Mouse (Mus musculus) thymus, adult 2 months (tissue): ENCODE measurements around the gene Ints1.
A peak's percentile ranks its signal among the peaks of the same experiment; 100 is the strongest.

Source experiments
- CTCF ChIP-seq: fragments of 200-500 bp; IDR thresholded peaks from 2 replicates; pipeline ENCODE4 v1.5.1; 2012; ENCODE audit warnings: mild to moderate bottlenecking, control low read depth, low read length, moderate library complexity, borderline replicate concordance; ENCODE audit not compliant: control insufficient read depth, poor library complexity, insufficient read depth; ENCODE audit errors: extremely low read depth
- POLR2A ChIP-seq: fragments of 200-500 bp; IDR thresholded peaks from 2 replicates; pipeline ENCODE4 v1.6.1; 2012; ENCODE audit warnings: mild to moderate bottlenecking, low read length, control low read depth, moderate library complexity; ENCODE audit not compliant: control insufficient read depth, poor library complexity, insufficient read depth; ENCODE audit errors: extremely low read depth

DNA sequence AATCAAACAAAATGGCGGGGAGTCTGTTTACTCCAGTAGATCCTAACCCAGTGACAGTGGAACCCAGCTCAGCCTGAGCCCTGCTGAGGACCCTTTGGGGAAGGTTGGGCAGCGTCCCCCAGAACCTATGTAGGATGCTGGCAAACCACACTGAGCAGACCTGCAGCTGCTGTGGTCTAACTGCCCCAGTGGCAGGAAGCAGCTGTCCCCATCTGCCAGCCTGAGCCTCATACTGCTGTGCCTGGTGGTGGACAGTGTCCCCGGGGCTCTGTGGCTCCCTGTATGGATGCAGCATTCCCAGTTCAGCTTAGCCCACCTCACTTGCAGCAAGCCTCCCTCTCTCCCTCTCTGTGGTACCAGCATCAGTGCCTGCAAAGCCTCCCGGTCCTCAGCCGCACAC is 1.5 kb upstream of the Ints1 start:
- TF ChIP-seq CTCF (0 out of 2 replicates have a peak, but pooled peaks have one; percentile 35), POLR2A (no peak)
